Mouse (Mus musculus): ENCODE data around the gene Clec12b.

- TF ChIP-seq MAX (IDR thresholded peaks at IDR 0.05; ENCODE audit: low read length): no peak
- TF ChIP-seq ETS1 (IDR thresholded peaks at IDR 0.05; ENCODE audit: low read depth, low read length): no peak
- no peak for TF ChIP-seq CTCF (IDR thresholded peaks at IDR 0.05 in 2 of 3, conservative IDR thresholded peaks at IDR 0.05 in 1 of 3; ENCODE audit: control insufficient read depth in 1 of 3, insufficient read depth in 1 of 3, low read depth in 2 of 3, low read length in 3 of 3, poor library complexity in 1 of 3, severe bottlenecking in 1 of 3)
- no peak for TF ChIP-seq UBTF (IDR thresholded peaks at IDR 0.05; ENCODE audit: borderline replicate concordance, insufficient read depth, low read depth, low read length)
- TF ChIP-seq BHLHE40 (IDR thresholded peaks at IDR 0.05; ENCODE audit: borderline replicate concordance, low read depth, low read length): no peak
Observed at GRCm38 (mm10) chr6:129369374-129370132, 16.1 kb downstream of the Clec12b start.
